Mouse (Mus musculus) CD4-positive, CD25-positive, alpha-beta regulatory T cell, adult 4 months (primary cell): ENCODE results near the gene Pkd1l2. TPM values are rescaled to one million over a fixed set of nuclear protein-coding genes. Genes with fewer than 3 reads are reported as not detected.

Experiments used
- ATAC-seq: one replicate; pipeline ENCODE4 v1.8.0; 2017
- polyA plus RNA-seq, 2 experiments: library from polyadenylated mRNA; unstranded; fragments of 100-300 nt; shearing (Covaris generic); gene quantifications; one replicate each; pipeline ENCODE4 v1.2.1; 2017

Pkd1l2 gene
- not detected for polyA plus RNA-seq

GRCm38 (mm10) chr8:117082399-117082872, at the start of gene Pkd1l2:
Pkd1l2 (minus strand) TSS chr8:117082449.
- ATAC-seq = no peak

GRCm38 (mm10) chr8:117127063-117127462, 44.8 kb upstream of the Pkd1l2 start:
- ATAC-seq = no peak

GRCm38 (mm10) chr8:117126411-117126810, 44.2 kb upstream of the Pkd1l2 start:
- no peak for ATAC-seq

- ATAC-seq = no peak
Observed at GRCm38 (mm10) chr8:117125854-117126253, 43.6 kb upstream of the Pkd1l2 start.

- ATAC-seq = no peak
Observed at GRCm38 (mm10) chr8:117123850-117124633, 41.8 kb upstream of the Pkd1l2 start.

GRCm38 (mm10) chr8:117121277-117121676, 39.0 kb upstream of the Pkd1l2 start:
- ATAC-seq = no peak

- ATAC-seq = no peak
Observed at GRCm38 (mm10) chr8:117118409-117118808, 36.2 kb upstream of the Pkd1l2 start.

- ATAC-seq = no peak
Observed at GRCm38 (mm10) chr8:117116534-117116933, 34.3 kb upstream of the Pkd1l2 start.

- ATAC-seq = no peak
Observed at GRCm38 (mm10) chr8:117115676-117116446, 33.6 kb upstream of the Pkd1l2 start.

- ATAC-seq = no peak
Observed at GRCm38 (mm10) chr8:117115094-117115493, 32.8 kb upstream of the Pkd1l2 start.

GRCm38 (mm10) chr8:117112261-117112660, 30.0 kb upstream of the Pkd1l2 start:
- no peak for ATAC-seq

- no peak for ATAC-seq
Observed at GRCm38 (mm10) chr8:117111641-117112040, 29.4 kb upstream of the Pkd1l2 start.

GRCm38 (mm10) chr8:117109801-117110390, 27.6 kb upstream of the Pkd1l2 start:
- peak; percentile 49 for ATAC-seq

GRCm38 (mm10) chr8:117109018-117109711, 26.9 kb upstream of the Pkd1l2 start:
- no peak for ATAC-seq

- ATAC-seq = peak; percentile 85
Observed at GRCm38 (mm10) chr8:117107533-117107932, 25.3 kb upstream of the Pkd1l2 start.

- ATAC-seq = no peak
Observed at GRCm38 (mm10) chr8:117097564-117098191, 15.4 kb upstream of the Pkd1l2 start.

- no peak for ATAC-seq
Observed at GRCm38 (mm10) chr8:117097051-117097563, 14.9 kb upstream of the Pkd1l2 start.

GRCm38 (mm10) chr8:117095647-117096046, 13.4 kb upstream of the Pkd1l2 start, which contains the start of gene Bco1:
Bco1 (plus strand) TSS chr8:117095854.
- ATAC-seq = no peak

GRCm38 (mm10) chr8:117094053-117094452, 11.8 kb upstream of the Pkd1l2 start:
- no peak for ATAC-seq

GRCm38 (mm10) chr8:117089802-117090201, 7.6 kb upstream of the Pkd1l2 start:
- ATAC-seq = no peak

- no peak for ATAC-seq
Observed at GRCm38 (mm10) chr8:117087036-117087435, 4.8 kb upstream of the Pkd1l2 start.

GRCm38 (mm10) chr8:117085521-117085920, 3.3 kb upstream of the Pkd1l2 start:
- no peak for ATAC-seq
